Mouse (Mus musculus) cerebellum, adult 2 months (tissue): Measurements from ENCODE around the gene Cenph.

Source experiments
- CTCF ChIP-seq: fragments of 200-500 bp; IDR thresholded peaks from 2 replicates; pipeline ENCODE4 v1.5.1; 2011; ENCODE audit warnings: low read depth, mild to moderate bottlenecking, control low read depth, low read length, moderate library complexity, borderline replicate concordance; ENCODE audit not compliant: insufficient read depth
- POLR2A ChIP-seq: fragments of 200-500 bp; IDR thresholded peaks from 2 replicates; pipeline ENCODE4 v1.6.1; 2011; ENCODE audit warnings: low read length, control low read depth, borderline replicate concordance; ENCODE audit not compliant: insufficient read depth

GRCm38 (mm10) chr13:100751402-100751801 is 24.3 kb downstream of the Cenph start:
- TF ChIP-seq CTCF = no peak
- no peak for TF ChIP-seq POLR2A
